Mouse (Mus musculus) stomach, postnatal 0 days (tissue): ENCODE data around the gene Hsd17b6.

ENCODE experiments used
- CTCF ChIP-seq: IDR thresholded peaks from 2 replicates; pipeline ENCODE4 v1.5.1; 2016; ENCODE audit warnings: antibody characterized with exemption, low read depth, mild to moderate bottlenecking, moderate library complexity
- EP300 ChIP-seq: optimal IDR thresholded peaks from 2 replicates; pipeline ENCODE3; 2016; ENCODE audit warnings: antibody characterized with exemption

- TF ChIP-seq CTCF (no peak), EP300 (no peak)
These were observed 14.8 kb upstream of the Hsd17b6 start for GRCm38 (mm10) chr10:128022196-128022595.
